Mouse (Mus musculus): ENCODE measurements around the gene Rhoj. TPM values are rescaled to one million over a fixed set of nuclear protein-coding genes. Genes with fewer than 3 reads are reported as not detected.

Gene Rhoj
- 10 to 100 TPM; 28.3 to 37.8 TPM for total RNA-seq (2021)

DNA sequence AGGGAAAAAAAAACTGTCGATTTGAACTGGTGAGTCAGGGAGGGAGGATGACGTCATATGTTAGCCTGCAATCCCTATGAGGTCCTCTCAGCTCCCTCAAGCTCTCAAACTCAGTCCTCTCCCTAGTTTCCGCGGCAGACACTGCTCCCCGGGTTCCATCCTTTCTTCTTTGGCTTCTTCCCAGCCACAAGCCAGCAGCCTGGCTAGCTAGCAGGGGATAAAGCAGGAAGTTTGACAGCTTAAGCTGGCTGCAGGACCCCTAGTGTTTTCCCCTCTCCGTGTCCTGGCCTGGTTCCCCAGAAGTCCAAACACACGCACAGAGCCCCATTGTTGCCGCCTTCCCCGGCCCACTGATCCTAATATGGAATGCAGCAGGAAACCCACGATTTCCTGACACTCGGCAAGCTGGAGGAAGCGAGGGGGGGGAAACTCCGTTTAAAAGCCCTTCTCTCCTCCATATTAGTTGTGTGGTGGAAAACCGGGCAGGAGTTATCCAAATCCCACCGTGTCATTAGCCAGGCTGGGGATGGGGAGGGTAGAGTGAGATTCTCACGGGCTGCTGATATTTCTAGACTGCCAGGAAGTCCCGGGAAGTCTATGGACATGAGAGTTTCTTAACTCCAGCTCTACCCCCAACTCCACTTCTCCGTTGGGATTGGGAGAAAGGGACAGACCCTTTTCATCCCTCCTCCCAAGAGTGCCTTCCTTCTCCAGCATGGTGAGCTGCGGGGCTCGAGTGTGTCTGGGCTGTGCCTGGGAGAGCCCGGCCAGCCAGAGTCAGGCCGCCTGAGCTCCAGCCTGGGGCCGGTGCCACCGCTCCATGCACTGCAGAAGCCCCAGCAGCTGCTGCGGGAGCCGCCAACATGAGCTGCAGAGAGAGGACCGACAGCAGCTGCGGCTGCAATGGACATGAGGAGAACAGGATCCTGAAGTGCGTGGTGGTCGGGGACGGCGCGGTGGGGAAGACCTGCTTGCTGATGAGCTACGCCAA, at the start of gene Rhoj:
Gene Rhoj (plus strand): TSS at position 362 of the 991 bp plus-strand sequence.
- intact Hi-C loops (cut with DNase I), result loop anchor here (2.0 to 5.0 kb wide), 2 partner anchors 51 to 79 kb away; no protein-coding TSS in a partner anchor
- DNase-seq, result peak; percentile 72 to 88

DNA sequence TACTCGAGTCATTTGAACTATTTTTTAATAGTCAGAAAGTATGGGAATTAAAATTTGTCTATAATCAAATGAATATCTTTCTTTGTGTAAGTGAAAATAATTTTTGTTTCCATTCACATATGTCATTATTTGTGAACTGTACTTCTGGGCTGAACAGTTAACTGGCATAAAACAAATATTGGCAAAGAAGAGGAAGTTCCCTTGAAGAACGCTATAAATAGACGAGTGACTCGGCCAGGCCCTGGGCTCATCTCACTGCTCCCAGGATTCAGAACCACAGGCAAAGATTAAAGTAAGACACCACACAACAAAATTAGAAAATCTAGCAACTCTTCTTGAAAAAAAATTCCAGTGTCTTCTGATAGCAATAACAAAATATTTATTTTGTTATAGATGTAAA, 36.4 kb upstream of the Rhoj start:
- DNase-seq, result no peak
- intact Hi-C loops (cut with DNase I), result no loop called here

DNA sequence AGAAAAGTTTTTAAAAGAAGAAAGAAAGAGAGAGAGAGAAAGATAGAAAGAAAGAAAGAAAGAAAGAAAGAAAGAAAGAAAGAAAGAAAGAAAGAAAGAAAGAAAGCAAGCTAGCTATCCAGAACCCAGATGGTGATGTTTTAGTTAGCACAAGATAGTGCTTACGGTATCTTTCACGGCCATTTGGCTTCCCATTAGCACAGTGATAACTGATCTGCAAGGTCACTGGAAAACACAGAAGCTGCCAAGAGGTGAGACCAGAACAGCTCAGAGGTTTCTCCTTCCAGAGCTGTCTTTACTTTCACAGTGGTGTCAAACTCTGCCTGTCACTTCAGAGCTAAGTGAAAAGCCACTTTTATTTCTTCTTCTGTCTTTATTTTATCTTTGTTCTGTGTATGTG, 32.4 kb upstream of the Rhoj start:
- intact Hi-C loops (cut with DNase I), result loop anchor here (5.0 kb wide), 1 partner anchor 377 kb away; no protein-coding TSS in a partner anchor
- DNase-seq, result no peak

DNA sequence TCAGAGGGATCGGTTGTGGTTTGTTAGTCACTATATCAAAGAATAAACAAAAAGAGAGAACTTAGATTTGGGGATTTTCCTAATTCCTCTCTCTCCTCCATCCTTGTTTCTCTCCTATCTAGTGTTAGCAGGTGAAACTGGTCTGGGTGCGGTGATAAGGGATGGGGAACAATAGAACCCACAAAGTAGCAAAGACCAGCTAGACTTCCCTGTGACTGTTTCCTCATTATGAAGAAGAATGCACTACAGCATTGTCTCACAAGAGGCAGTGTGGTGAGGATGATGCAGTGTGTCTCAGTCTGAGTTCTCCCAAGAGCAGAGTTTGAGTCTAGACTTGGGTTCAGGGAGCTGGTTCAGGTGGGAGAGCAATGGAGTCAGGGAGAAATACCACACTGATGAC, 30.7 kb upstream of the Rhoj start:
- intact Hi-C loops (cut with DNase I), result loop anchor here (5.0 kb wide), 1 partner anchor 375 kb away; no protein-coding TSS in a partner anchor
- no peak for DNase-seq

DNA sequence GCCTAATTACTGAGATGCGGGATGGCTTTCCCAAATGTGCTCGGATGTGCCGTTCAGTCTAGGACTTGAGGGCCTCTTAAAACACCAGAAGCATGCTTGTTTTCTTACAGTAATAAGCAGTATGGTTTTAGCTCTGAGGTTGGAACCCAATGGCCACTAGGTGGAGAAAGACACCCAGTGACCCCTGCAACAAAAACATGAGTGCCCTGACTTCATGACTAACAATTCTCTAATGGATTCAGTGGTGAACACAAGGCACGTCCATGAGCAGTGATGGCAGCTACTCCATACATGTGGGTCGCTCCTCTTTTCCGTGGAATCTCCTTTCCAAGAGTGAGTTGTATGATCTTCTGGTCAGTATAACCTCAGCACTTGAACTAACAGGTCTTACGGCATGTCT, 27.6 kb upstream of the Rhoj start:
- intact Hi-C loops (cut with DNase I), result loop anchor here (2.0 to 10.0 kb wide), 3 partner anchors 107 to 484 kb away; no protein-coding TSS in a partner anchor
- peak; percentile 36 to 48 for DNase-seq

DNA sequence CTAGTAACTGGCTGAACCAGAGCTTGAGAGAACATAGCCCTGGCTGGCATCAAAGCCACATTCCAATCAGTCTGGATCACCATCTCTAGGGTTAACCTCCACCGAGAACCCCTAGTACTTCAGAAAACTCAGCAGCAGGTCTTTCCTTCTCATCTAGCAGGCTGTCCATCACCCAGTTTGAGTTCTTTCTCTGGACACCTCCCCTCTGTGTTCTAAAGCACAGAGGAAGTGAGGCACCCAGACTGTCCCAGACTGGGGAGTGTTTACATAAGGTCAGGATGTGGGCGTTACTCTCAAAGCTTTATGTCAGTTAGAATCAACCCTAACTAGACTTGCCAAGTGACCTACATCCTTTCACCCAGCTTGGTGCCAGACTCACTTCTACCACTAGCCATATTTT, 24.9 kb upstream of the Rhoj start:
- peak in 1 of 2 experiments; percentile 32 for DNase-seq
- intact Hi-C loops (cut with DNase I), result loop anchor here (5.0 to 10.0 kb wide), 2 partner anchors 104 to 482 kb away; no protein-coding TSS in a partner anchor

DNA sequence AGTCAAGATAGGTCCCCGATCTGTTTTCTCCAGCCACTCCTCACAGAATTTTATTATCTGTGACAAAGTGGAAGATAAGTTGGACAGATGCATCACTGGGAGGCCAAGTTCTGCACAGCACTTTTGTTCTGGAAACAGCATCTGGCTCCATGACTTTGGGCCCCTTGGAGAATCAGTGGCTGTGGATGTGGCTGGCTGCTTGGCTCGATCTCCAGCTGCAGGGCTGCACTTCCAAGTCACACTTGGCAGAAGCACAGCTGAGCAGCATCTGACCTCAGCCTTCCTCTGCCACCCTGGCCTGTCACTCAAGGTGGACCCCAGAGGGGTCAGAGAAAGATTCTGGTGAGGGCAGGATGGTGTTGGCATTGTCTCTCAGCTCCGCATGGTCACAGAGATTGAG, 22.0 kb upstream of the Rhoj start:
- intact Hi-C loops (cut with DNase I), result loop anchor here (2.0 to 10.0 kb wide), 2 partner anchors 17 to 479 kb away; no protein-coding TSS in a partner anchor
- DNase-seq, result peak; percentile 56 to 68

DNA sequence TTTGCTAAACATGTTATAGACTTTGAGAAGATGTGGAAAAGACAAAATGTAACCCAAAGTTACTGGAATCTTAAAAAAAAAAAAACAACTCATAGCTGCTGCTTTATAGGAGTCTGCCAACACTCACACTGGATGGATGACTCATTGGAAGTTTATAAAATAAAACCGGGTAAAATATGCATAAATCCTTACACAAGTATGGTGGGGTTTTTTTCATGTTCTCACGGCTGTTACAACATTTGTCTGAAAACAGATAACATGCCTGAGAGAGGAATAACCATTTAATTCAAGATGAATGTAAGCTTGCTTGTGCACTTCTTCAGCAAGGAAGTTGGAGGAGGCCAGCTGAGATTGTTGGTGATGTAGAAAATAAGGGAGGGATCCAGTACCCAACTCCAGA, 17.6 kb upstream of the Rhoj start:
- no peak for DNase-seq
- intact Hi-C loops (cut with DNase I), result no loop called here

DNA sequence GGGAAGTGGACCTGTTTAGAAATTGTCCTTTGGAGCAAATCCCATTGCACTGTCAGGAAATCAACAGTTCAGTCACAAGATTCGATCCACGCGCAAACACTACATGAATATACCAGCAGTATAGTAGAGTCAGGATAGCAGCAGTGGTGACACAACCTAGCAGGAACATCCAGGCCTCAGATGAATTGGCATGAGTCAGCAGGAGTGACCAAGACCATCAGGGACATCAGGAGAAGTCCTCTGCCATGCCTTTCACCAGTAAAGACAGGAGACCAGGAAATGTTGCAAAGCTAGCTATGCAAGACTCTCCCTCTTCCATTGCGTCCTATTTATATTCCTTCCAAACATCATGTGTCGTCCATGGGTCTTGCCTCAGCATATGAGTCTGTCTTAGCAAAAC, 16.6 kb upstream of the Rhoj start:
- intact Hi-C loops (cut with DNase I), result no loop called here
- DNase-seq, result no peak

DNA sequence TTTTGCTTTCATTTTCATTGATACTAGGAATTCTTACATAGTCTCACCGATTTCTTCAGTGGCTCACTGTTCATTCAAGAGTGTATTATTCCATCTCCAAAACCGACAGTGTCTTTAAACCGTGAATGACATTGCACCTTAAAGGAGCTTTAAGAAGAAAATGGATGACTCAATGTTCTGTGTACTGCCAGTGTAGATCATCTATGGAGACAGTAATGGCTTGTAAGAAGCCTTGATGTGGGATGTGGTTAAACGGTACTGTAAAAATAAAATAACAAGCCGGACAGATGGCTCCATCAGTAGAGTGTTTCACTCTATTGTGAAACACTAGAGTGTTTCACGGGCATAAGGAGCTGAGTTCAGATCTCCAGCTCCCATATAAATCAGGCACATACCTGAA, 15.2 kb upstream of the Rhoj start:
- intact Hi-C loops (cut with DNase I), result no loop called here
- DNase-seq, result no peak

DNA sequence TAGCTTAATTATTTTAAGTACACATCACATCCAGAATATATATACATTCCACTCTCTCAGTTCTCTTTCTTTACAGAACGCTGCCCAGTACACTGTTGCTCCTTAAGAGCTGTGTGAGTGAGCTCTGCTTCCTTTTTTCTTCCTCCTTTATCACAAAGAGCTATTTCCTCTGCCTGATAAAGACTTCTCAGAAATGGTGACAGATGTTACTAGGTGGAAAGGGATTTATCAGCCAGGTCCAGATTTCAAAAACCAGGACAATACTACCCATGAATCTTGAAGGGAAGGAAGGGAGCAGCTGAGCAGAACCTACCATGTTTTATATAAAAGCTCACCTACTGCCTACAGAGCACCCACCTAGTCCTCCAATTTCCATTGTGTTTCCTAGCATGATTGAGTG, 8.3 kb upstream of the Rhoj start:
- no peak for DNase-seq
- intact Hi-C loops (cut with DNase I), result no loop called here

DNA sequence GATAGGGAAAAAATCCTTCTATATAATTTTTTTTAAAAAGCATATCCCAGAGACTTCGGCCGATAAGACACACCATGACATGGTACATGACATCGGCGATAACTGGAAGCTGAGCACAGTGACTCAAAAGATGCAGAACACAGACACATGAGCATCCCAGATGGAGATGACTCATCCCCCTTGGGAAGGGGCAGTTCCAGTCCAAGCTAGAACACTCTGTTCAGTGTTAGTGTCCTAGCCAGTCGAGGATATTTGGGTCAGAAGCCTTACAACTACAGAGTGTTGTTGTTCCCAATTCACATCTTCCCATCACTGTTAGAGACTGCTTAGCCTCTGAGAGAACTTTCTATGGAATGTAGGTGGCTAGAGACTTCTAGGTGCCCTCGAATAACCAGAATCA, 4.0 kb upstream of the Rhoj start:
- peak; percentile 72 to 79 for DNase-seq
- intact Hi-C loops (cut with DNase I), result no loop called here

DNA sequence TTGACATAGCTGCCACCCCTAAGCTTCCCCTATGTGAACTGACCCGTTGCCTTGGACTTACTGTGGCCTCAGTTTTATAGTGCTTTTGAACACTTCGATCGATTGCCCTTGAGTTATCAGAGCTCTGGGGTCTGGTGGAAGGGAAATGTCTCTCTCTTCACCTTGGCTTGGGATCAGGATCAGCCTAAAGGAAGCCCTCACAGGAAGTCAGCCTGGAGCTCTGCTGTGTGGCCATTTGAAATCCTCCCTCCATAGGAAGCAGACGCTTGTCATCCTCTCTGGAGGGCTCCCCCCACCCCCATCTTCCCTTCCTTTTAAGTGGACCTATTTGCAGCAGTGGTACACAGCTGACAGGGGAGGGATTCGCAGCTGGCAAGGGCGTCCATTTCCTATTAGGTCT, 1.6 kb downstream of the Rhoj start:
- DNase-seq, result peak; percentile 44 to 64
- intact Hi-C loops (cut with DNase I), result loop anchor here (2.0 to 5.0 kb wide), 2 partner anchors 49 to 78 kb away; no protein-coding TSS in a partner anchor

DNA sequence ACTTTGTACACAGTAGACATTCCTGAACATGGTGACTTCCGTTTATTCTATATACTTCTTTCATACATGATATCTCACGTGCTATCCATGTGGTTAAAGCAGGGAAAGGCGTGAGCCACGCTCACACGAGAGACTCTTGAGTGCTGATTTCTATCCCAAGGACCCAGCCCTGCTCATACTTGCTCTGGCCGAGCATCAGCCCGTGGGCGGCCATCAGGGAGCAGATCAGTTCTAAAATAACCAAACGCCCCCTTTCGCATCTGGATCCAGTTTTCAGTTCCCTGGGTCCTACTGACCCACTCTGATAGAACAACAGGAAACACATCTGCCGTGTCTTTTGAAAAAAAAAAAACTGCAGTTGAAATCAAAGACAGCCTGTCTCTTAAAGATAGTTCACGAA, 2.6 kb downstream of the Rhoj start:
- intact Hi-C loops (cut with DNase I), result no loop called here
- DNase-seq, result peak; percentile 48 to 54

DNA sequence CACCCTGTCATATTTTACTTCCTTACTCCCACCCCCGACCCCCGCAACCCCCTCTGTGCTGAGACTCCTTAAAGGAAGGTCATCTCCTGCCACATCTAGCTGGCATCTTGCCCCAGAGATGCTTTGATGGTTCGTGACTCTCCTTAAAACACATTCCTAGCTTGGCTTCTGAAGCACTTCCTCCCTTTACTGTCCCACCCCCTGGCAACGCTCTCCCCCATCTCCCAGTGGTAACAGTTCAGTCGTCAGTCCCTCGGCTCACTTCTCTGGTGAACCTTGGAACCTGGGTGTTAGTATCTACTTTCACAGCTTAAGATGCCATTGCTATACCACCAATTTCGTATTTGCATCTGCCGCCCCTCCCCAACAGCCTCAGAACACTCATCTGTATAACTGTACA, 3.8 kb downstream of the Rhoj start:
- intact Hi-C loops (cut with DNase I), result no loop called here
- no peak for DNase-seq

DNA sequence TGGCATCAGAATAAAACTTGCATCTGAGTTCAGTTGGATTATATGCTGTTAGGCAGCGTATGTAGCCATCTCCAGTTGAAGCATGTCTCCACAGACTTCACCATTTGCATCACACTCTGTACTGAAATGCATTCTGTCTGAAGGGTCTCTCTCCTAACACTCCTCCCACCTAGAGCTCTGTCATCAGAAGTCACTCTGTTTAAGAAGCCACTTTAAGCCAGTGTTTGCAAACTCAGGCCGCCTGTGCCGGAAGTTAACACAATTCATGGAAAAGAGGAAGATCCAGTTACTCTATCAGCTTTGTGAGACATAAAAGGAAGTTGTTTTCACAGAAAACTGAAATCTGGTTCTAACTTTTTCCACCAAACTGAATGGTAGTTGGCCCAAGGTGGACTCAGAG, 5.9 kb downstream of the Rhoj start:
- no peak for DNase-seq
- intact Hi-C loops (cut with DNase I), result no loop called here

DNA sequence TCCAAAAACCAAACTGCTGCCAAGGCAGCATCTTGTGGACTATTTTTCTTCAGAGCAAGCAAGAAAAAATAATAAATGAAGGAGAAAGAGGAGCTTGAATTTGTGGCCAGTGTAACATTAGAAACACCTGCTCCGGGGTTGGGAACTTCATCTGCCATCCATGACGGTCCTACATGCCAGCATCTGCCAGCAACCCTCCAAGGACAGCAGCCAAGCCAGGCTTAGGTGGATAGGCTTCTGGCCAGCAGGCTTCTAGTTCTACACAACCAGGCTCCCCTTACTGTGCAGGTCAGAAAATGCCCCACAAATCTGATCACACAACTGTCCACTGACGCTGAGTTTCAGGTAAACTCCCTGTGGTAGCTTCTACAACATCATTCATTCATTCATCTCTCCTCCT, 7.7 kb downstream of the Rhoj start:
- DNase-seq, result no peak
- intact Hi-C loops (cut with DNase I), result no loop called here

DNA sequence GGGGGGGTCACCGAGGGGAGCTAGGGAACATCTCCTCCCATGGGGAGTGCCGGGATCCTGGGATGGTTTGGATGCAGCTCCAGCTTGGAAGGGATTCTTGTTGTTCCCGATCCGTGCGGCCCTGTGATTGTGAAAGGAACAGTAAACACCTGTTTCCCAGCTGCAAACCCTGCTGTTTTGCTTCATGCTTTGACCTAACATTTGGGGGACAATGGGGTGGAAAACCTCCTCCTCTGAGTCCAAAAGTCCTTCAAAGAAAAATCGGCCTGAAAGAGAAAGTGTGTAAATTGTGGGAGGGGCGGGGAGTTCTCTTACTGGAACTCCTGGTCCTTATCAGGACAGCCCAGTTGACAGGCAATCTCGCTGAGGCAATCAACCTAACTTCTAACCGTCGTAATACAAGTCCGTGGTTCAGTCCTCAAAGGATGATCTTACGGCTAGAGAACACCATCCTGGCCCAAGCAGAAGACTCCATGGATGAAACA, 12.4 kb downstream of the Rhoj start:
- intact Hi-C loops (cut with DNase I), result no loop called here
- peak; percentile 41 to 65 for DNase-seq

DNA sequence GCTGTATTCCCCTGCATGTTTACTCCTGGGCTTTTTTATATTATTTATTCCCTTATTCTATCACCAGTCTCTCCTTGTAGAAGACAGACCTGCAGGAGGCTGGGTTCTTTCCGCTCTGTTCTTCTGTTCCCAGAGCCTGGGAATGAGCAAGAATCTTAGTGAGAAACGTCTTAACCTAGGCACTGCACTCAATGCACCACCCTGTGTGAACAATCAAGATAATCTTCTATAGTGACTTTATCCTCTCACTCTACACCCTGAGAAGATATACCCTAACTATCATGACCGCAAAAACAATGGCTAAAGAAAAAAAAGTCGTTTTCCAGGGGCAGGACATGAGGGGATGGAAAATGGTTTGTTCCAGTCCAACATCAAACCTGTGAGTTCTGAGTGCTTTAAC, 13.1 kb downstream of the Rhoj start:
- DNase-seq, result no peak
- intact Hi-C loops (cut with DNase I), result no loop called here

DNA sequence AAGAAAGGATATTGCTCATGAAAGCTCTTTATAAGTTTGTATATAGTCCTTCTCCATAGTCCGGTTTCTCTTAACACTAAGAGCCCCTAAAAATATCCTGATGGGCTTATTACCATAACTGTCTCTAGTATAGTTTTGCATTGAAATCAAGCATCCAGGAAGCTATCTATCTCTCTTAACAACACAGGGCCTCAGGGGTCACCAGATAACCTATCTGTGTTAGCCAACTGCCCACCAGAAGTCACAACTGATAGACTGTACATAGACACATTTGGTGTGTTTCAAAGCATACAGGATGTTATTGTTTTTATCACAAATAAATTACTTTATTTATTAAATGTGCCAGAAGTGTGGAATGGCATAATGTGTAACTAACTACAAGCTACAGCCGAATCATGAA, 21.1 kb downstream of the Rhoj start:
- intact Hi-C loops (cut with DNase I), result no loop called here
- DNase-seq, result no peak

DNA sequence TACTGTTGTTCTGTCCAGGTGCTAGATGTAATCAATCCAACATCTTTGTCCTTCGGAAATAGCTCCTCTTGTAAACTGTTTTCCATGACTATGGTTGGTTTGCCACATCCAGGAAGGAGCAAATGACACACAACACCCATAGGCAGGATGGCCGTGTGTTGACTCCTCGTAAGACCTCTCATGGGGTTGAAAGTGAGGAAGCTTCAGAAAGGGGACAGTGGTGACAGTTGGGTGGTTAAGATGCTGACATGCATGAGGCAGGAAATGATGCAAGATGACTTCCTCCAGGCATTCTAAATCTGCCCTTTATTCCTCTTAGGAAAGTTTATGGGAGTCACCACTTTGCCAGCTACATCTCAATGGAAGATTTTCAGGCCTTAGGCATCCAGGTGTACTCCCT, 31.8 kb downstream of the Rhoj start:
- no peak for DNase-seq
- intact Hi-C loops (cut with DNase I), result no loop called here

DNA sequence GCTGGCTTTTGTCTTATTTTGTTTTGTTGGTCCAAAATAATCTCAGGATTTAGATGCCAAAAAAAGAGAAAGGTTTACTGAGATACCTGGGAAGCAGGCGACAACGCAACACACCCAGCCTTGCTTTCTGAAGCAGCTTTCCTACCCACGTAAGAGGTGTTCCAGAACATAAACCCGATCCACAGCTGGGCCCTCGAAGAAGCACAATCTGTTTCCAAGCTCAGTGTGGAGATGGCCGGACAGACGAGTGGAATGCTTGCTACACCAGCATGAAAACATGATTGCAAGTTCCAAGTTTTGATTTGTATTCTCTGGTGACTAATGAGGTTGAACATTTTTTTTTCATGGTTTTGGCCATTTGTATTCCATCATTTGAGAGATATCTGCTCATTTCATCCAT, 32.2 kb downstream of the Rhoj start:
- intact Hi-C loops (cut with DNase I), result no loop called here
- DNase-seq, result no peak
